In the genomic region with DNA sequence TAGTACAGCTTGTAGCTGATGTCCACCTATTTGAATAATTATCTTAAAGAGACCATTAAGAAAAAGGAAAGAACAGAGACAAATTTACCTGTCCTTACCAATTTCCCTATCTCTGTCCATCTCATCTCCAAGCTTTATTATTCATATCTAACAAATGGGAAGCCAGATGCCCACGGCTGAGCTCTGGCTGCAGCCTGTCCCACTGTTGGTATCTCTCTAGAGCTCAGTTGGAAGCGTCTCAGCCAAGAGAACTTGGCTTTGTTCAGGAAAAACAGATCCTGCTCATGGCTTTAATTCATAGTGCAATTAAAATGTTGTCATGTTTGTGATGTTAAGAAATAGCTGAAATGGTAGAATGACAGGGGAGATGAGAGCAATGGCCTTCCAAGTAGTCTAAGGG, we compare ENCODE assay signal across 32 mouse cellular contexts.
DNase-seq lines count a peak whose midpoint lies in the region; ATAC-seq and TF ChIP-seq lines count a peak whose summit lies in the region.
"Had no signal": no experiment of that assay in that cellular context is flagged by ENCODE, and none has a peak within 500 bp of the region (broad histone marks: within the 10 kb centered on the region; RNA-seq: fewer than 3 reads in every experiment).

No protein-coding gene starts in this region.

- no peak overlapping the region for H3K27ac ChIP-seq in heart, embryonic 10.5 days
- H3K27ac ChIP-seq in kidney, embryonic 14.5 days (ENCODE audit: low read depth, low read length): no peak overlapping the region
- H3K27ac ChIP-seq: embryonic facial prominence, embryonic 10.5 days; embryonic facial prominence, embryonic 15.5 days; forebrain, embryonic 13.5 days; hindbrain, embryonic 13.5 days; left cerebral cortex, adult 2 months; limb, embryonic 12.5 days; liver, embryonic 15.5 days; midbrain, embryonic 12.5 days; neural tube, embryonic 12.5 days had no signal

- H3K4me3 ChIP-seq in heart, embryonic 10.5 days: no peak overlapping the region
- H3K4me3 ChIP-seq in kidney, embryonic 14.5 days (ENCODE audit: low read length): no peak overlapping the region
- H3K4me3 ChIP-seq: embryonic facial prominence, embryonic 10.5 days; embryonic facial prominence, embryonic 15.5 days; forebrain, embryonic 13.5 days; heart, embryonic 12.5 days; hindbrain, embryonic 13.5 days; left cerebral cortex, adult 2 months; limb, embryonic 12.5 days; liver, embryonic 15.5 days; megakaryocyte, embryonic 14.5 days; midbrain, embryonic 12.5 days; myocyte; neural tube, embryonic 12.5 days had no signal

- peak; percentile 91 for DNase-seq in brain, adult 2 months (ENCODE audit: low read depth, low spot score)
- peak; percentile 31 for DNase-seq in brain, embryonic 14.5 days (ENCODE audit: low read depth)
- DNase-seq in cerebellum, adult 8-10 months: peak; percentile 51
- DNase-seq in cerebellum, postnatal 25 days: peak; percentile 52 to 62
- no peak for DNase-seq in heart, embryonic 10.5 days (ENCODE audit: low spot score)
- no peak for DNase-seq in adipocyte (ENCODE audit: low spot score)
- DNase-seq: adrenal gland, adult 8-10 months; B cell, adult 2 months; gastrocnemius, postnatal 25 days; heart, adult 11 months; heart, postnatal 4 days; kidney, adult 8-10 months; kidney, postnatal 10 days; lung, embryonic 14.5 days; right cerebral cortex, adult 18-20 months; spleen, adult 18-20 months; thymus, postnatal 25 days had no signal

- no peak overlapping the region for H3K4me2 ChIP-seq in kidney, embryonic 14.5 days (replicated peaks; ENCODE audit: low read depth, low read length)
- H3K4me2 ChIP-seq: embryonic facial prominence, embryonic 15.5 days; forebrain, embryonic 13.5 days; heart, embryonic 12.5 days; hindbrain, embryonic 13.5 days; limb, embryonic 12.5 days; liver, embryonic 15.5 days; lung, embryonic 14.5 days; midbrain, embryonic 12.5 days; neural tube, embryonic 12.5 days had no signal

- no peaks in the 10 kb centered on the region for H3K9me3 ChIP-seq in heart, embryonic 10.5 days
- no peaks in the 10 kb centered on the region for H3K9me3 ChIP-seq in kidney, embryonic 14.5 days (ENCODE audit: control insufficient read depth, low read length)
- H3K9me3 ChIP-seq: embryonic facial prominence, embryonic 10.5 days; embryonic facial prominence, embryonic 15.5 days; forebrain, embryonic 13.5 days; heart, embryonic 12.5 days; hindbrain, embryonic 13.5 days; limb, embryonic 12.5 days; liver, embryonic 15.5 days; megakaryocyte, embryonic 14.5 days; midbrain, embryonic 12.5 days; neural tube, embryonic 12.5 days had no signal

- H3K4me1 ChIP-seq in heart, embryonic 10.5 days: no peaks in the 10 kb centered on the region
- no peaks in the 10 kb centered on the region for H3K4me1 ChIP-seq in kidney, embryonic 14.5 days (ENCODE audit: control insufficient read depth, insufficient read depth, low read length)
- H3K4me1 ChIP-seq: embryonic facial prominence, embryonic 10.5 days; embryonic facial prominence, embryonic 15.5 days; forebrain, embryonic 13.5 days; heart, embryonic 12.5 days; hindbrain, embryonic 13.5 days; limb, embryonic 12.5 days; liver, embryonic 15.5 days; megakaryocyte, embryonic 14.5 days; midbrain, embryonic 12.5 days; neural tube, embryonic 12.5 days had no signal

- TF ChIP-seq CTCF in brain, embryonic 14.5 days (IDR thresholded peaks at IDR 0.05; ENCODE audit: borderline replicate concordance, extremely low read depth, insufficient read depth, insufficient read length): no peak

- no peak overlapping the region for H3K9ac ChIP-seq in kidney, embryonic 14.5 days (ENCODE audit: low read depth, low read length)
- H3K9ac ChIP-seq: embryonic facial prominence, embryonic 15.5 days; forebrain, embryonic 13.5 days; heart, embryonic 12.5 days; hindbrain, embryonic 13.5 days; limb, embryonic 12.5 days; liver, embryonic 15.5 days; lung, embryonic 14.5 days; midbrain, embryonic 12.5 days; neural tube, embryonic 12.5 days had no signal

- no peaks in the 10 kb centered on the region for H3K36me3 ChIP-seq in heart, embryonic 10.5 days
- no peaks in the 10 kb centered on the region for H3K36me3 ChIP-seq in kidney, embryonic 14.5 days (ENCODE audit: control insufficient read depth, insufficient read depth, low read length)
- H3K36me3 ChIP-seq: embryonic facial prominence, embryonic 10.5 days; embryonic facial prominence, embryonic 15.5 days; heart, embryonic 12.5 days; hindbrain, embryonic 13.5 days; limb, embryonic 12.5 days; liver, embryonic 15.5 days; midbrain, embryonic 12.5 days; neural tube, embryonic 12.5 days had no signal

- no peak for TF ChIP-seq POLR2A in brain, embryonic 14.5 days (IDR thresholded peaks at IDR 0.05; ENCODE audit: borderline replicate concordance, extremely low read depth, insufficient read depth, insufficient read length, poor library complexity, severe bottlenecking)

- WGBS in heart, embryonic 10.5 days: 76% methylated on average over 2 of the region's 2 CpGs
- WGBS in kidney, embryonic 14.5 days: 72% methylated on average over 2 of the region's 2 CpGs

- H3K27me3 ChIP-seq in heart, embryonic 10.5 days (ENCODE audit: insufficient read depth, poor library complexity, severe bottlenecking): no peaks in the 10 kb centered on the region
- no peaks in the 10 kb centered on the region for H3K27me3 ChIP-seq in kidney, embryonic 14.5 days (ENCODE audit: control insufficient read depth, insufficient read depth, low read length)
- H3K27me3 ChIP-seq: embryonic facial prominence, embryonic 15.5 days; forebrain, embryonic 13.5 days; heart, embryonic 12.5 days; hindbrain, embryonic 13.5 days; limb, embryonic 12.5 days; liver, embryonic 15.5 days; megakaryocyte, embryonic 14.5 days; midbrain, embryonic 12.5 days; neural tube, embryonic 12.5 days had no signal

- ATAC-seq in kidney, embryonic 14.5 days (ENCODE audit: low FRiP score, low TSS enrichment): no peak
- ATAC-seq: activated CD4-positive, CD25-positive, alpha-beta regulatory T cell, adult 4 months; forebrain, embryonic 13.5 days; intestine, embryonic 16.5 days had no signal

Comparison
In these comparisons a context has a peak if more than half of its experiments do, and no peak if none do; other contexts are left out.
1. DNase-seq: peak in brain, adult 2 months (single experiment), brain, embryonic 14.5 days (single experiment), cerebellum, adult 8-10 months (single experiment) and cerebellum, postnatal 25 days (2 of 2); none in heart, embryonic 10.5 days (single experiment) and adipocyte (single experiment).